Mouse (Mus musculus): Measurements from ENCODE around the gene Dazap2. TPM values are rescaled to one million over a fixed set of nuclear protein-coding genes. Genes with fewer than 3 reads are reported as not detected.

Gene Dazap2
- polyA plus RNA-seq, 1 experiment: 154 TPM

DNA sequence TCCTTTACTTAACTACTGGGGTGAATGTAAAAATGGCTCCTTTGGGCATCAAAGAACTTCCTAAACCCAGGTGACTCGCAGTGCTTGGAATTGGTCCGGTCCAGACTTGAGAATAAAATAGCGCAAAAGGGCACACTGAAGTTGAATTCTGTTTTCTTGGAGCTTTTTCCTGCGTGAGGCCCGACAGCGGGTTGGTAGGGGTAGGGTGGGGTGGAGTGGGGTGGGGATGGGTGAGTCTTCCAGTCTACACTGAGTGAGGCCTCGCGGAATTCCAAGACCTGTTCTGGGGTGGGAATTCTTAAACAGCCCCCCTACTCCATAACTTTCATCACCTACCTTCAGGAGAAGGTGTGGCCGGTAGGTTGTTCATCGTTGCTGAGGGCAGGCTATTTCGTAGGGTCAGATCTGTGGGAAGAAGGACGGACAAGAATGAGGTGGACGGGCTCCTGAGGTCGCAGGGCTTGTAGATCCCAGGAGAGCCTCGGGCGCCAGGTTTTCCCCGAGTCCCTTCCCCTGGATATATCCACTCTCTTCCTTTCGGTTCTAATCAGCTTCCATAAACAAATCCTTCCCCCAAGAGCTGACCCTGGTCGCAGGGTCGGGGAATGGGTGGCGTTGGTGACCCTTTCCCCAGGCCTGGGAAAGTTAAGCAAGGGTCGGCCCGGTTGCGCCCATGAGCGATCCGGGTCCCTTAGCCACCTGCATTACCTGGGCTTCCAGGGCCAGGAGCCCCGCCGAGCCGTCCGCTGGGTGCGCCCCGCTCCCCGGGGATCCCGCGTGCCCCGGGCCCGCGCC, 20.9 kb downstream of the Dazap2 start:
- H3K36me3 ChIP-seq (ENCODE audit: control insufficient read depth, insufficient read depth): no peaks in the 10 kb centered on the region
- no peak overlapping the region for H3K4me3 ChIP-seq
- TF ChIP-seq MYOG (IDR thresholded peaks at IDR 0.05; ENCODE audit: control insufficient read depth in 1 of 3, insufficient read depth in 1 of 3, insufficient read length in 2 of 3, low read depth in 2 of 3): no peak
- no peak overlapping the region for H3ac ChIP-seq (ENCODE audit: control insufficient read depth, insufficient read length)
- H3K79me2 ChIP-seq (ENCODE audit: control insufficient read depth, insufficient read depth): no peaks in the 10 kb centered on the region
- H3K27me3 ChIP-seq (ENCODE audit: control insufficient read depth, insufficient read depth, insufficient read length): peaks cover 30% of the 10 kb centered on the region
- peak overlapping the region; percentile 77 for H3K4me2 ChIP-seq (ENCODE audit: low read depth)

DNA sequence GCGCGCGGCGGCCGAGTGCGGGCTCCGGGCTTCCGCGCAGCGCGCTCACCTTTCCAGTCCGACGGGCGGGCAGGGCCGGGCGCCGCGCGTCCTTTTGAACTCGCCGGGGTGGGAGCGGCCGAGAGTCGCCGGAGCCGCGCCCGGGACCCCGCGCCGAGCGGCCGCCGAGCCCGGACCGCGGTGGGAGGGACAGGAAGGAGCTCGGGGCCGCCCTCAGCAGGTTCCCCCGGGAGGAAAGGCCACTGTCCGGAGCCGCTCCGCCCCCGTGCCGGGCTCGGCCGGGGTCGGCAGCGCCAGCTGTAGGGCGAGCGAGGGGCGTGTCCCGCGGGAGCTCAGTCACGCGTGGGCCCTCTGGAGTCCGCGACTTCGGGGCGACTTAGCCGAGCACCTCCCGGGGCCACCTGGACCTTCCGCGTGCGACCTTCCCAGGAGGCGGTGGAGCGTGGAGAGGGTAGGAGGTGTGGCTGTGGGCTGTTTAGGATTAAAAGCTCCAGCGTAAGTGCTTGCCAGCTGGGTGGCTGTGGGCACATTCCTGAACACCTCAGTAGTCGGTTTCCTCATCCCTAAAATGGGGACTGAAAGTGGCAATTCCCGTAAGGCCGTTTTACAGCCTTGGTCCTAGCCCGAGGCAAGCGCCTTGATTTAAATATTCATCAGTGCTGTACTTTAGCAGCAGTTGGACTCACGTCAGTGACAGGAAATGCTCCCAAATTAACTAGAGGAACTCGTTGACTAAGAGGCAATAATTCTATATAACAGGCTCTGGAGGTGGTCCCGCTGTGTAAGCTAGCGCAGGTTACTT, 21.8 kb downstream of the Dazap2 start, which contains the start of gene Smagp:
Gene Smagp, minus strand, starts transcription at position 241 of the 802 bp plus-strand sequence.
- TF ChIP-seq MYOG (IDR thresholded peaks at IDR 0.05; ENCODE audit: control insufficient read depth in 1 of 3, insufficient read depth in 1 of 3, insufficient read length in 2 of 3, low read depth in 2 of 3) (peak in 2 of 3 experiments; percentile 43 to 54), USF1 (IDR thresholded peaks at IDR 0.05; ENCODE audit: low read depth) (no peak), MYOD1 (IDR thresholded peaks at IDR 0.05; ENCODE audit: control insufficient read depth in 1 of 3, insufficient read length in 2 of 3, low read depth in 2 of 3) (peak in 1 of 3 experiments; percentile 0), POLR2AphosphoS2 (IDR thresholded peaks at IDR 0.05; ENCODE audit: insufficient read length, low read depth) (no peak)
- Histone ChIP-seq H3K79me2 (ENCODE audit: control insufficient read depth, insufficient read depth) (no peaks in the 10 kb centered on the region), H3K4me2 (ENCODE audit: low read depth) (peak within 1 kb of the TSS; percentile 77), H3ac (ENCODE audit: control insufficient read depth, insufficient read length) (no peak within 1 kb of the TSS), H3K27me3 (ENCODE audit: control insufficient read depth, insufficient read depth, insufficient read length) (peaks cover 30% of the 10 kb centered on the region), H3K36me3 (ENCODE audit: control insufficient read depth, insufficient read depth) (no peaks in the 10 kb centered on the region), H3K4me3 (no peak within 1 kb of the TSS)

DNA sequence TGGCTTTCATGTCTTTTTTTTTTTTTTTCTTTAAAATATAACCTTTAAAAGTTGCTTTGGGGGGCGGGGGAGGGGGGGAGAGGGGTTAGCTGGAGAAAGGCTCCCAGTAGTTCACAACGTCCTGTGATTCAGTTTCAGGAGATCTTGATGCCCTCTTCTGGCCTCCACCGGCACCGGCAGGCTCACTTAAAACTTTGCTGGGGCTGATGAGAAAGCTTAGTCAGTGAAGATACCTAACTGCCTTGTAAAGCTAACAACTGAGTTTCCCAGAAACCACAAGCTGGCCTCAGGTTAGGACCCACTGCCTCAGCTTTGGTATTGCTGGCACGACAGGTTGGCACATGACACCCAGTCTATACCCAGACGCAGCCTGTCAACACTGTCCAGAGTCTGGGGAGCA, 22.5 kb downstream of the Dazap2 start:
- Histone ChIP-seq H3K79me2 (ENCODE audit: control insufficient read depth, insufficient read depth) (no peaks in the 10 kb centered on the region), H3K36me3 (ENCODE audit: control insufficient read depth, insufficient read depth) (no peaks in the 10 kb centered on the region), H3K4me3 (no peak overlapping the region), H3K4me2 (ENCODE audit: low read depth) (no peak overlapping the region), H3ac (ENCODE audit: control insufficient read depth, insufficient read length) (no peak overlapping the region), H3K27me3 (ENCODE audit: control insufficient read depth, insufficient read depth, insufficient read length) (peaks cover 30% of the 10 kb centered on the region)
- no peak for TF ChIP-seq POLR2AphosphoS2 (IDR thresholded peaks at IDR 0.05; ENCODE audit: insufficient read length, low read depth)
- TF ChIP-seq CEBPB (IDR thresholded peaks at IDR 0.05; ENCODE audit: insufficient read depth, poor library complexity, severe bottlenecking): no peak
- no peak for TF ChIP-seq USF1 (IDR thresholded peaks at IDR 0.05; ENCODE audit: low read depth)
- no peak for TF ChIP-seq MYOG (IDR thresholded peaks at IDR 0.05; ENCODE audit: control insufficient read depth in 1 of 3, insufficient read depth in 1 of 3, insufficient read length in 2 of 3, low read depth in 2 of 3)
- no peak for TF ChIP-seq SRF (IDR thresholded peaks at IDR 0.05; ENCODE audit: control insufficient read depth, insufficient read length, low read depth)
- TF ChIP-seq MYOD1 (IDR thresholded peaks at IDR 0.05; ENCODE audit: control insufficient read depth in 1 of 3, insufficient read length in 2 of 3, low read depth in 2 of 3): no peak
- TF ChIP-seq POLR2A (IDR thresholded peaks at IDR 0.05; ENCODE audit: insufficient read length, low read depth): no peak

DNA sequence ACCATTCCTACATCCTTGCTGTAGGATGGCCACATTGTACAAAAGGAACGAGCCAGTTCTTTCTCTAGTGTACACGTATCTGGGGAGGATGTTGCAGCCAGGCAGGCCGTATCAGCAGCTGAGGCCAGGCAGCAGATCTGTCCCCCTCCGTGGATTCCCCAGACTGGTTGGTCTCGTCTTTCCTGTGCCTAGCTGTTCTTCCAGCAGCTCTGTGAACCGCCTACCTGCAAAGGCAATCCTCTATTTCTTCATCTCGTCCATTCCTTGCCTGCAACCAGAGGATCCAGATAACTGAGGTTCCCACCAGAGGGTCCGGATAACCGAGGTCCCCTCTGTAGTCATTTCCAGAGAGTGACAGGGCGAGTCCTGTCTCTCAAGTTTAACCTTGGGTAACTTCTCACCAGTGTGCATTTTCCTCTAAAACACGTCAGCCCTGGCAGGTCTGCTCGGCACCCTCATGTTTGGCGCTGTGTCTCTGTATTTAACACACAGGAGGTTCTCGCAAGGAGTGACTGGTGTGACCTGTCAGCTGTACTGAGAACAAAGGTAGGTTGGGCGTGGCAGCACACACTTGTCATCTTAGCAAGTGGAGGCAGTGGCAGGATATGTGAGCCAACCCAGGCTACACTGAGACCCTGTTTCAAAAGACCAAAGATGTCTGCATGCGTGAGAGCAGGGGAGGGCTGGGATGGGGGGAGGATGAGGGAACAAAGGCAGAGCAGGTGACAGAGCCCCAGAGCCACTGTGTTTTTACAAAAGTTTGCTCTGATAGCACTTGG, 25.0 kb downstream of the Dazap2 start:
- H3K79me2 ChIP-seq (ENCODE audit: control insufficient read depth, insufficient read depth): no peaks in the 10 kb centered on the region
- no peak overlapping the region for H3K4me2 ChIP-seq (ENCODE audit: low read depth)
- H3ac ChIP-seq (ENCODE audit: control insufficient read depth, insufficient read length): no peak overlapping the region
- peaks cover 29% of the 10 kb centered on the region for H3K27me3 ChIP-seq (ENCODE audit: control insufficient read depth, insufficient read depth, insufficient read length)
- TF ChIP-seq MAX (IDR thresholded peaks at IDR 0.05; ENCODE audit: low read depth) (no peak), MYOG (IDR thresholded peaks at IDR 0.05; ENCODE audit: control insufficient read depth in 1 of 3, insufficient read depth in 1 of 3, insufficient read length in 2 of 3, low read depth in 2 of 3) (no peak), POLR2AphosphoS2 (IDR thresholded peaks at IDR 0.05; ENCODE audit: insufficient read length, low read depth) (no peak)
- no peaks in the 10 kb centered on the region for H3K36me3 ChIP-seq (ENCODE audit: control insufficient read depth, insufficient read depth)
- no peak overlapping the region for H3K4me3 ChIP-seq

DNA sequence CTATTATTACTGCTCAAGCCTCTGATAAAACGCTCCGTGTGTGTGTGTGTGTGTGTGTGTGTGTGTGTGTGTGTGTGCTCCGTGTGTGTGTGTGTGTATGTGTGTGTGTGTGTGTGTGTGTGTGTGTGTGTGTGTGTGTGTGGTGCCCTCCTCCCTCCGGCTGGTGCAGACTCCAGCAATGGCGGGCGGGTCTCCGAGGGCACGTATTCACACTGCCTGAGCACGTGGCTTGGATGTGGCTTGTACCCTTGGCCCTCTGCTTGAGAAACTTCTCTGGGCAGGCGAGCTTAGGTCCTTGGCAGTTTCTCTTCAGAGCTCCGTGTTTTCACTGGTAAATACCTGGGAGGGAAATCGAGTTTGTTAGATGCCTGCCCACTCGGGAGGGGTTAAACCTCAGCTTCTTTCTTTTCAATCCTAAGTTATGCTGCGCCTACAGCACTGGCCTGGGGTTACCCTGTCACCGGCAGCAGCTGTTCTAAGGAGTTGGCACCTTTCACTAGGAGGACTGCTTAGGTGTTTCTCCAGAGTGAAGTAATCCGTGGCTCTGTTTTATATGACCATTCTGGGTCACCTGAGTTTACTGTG, 26.2 kb downstream of the Dazap2 start:
- H3K79me2 ChIP-seq (ENCODE audit: control insufficient read depth, insufficient read depth): no peaks in the 10 kb centered on the region
- no peak for TF ChIP-seq MAX (IDR thresholded peaks at IDR 0.05; ENCODE audit: low read depth)
- TF ChIP-seq USF1 (IDR thresholded peaks at IDR 0.05; ENCODE audit: low read depth): no peak
- no peak for TF ChIP-seq E2F4 (IDR thresholded peaks at IDR 0.05; ENCODE audit: insufficient read depth)
- no peak for TF ChIP-seq CEBPB (IDR thresholded peaks at IDR 0.05; ENCODE audit: insufficient read depth, poor library complexity, severe bottlenecking)
- no peak for TF ChIP-seq REST (IDR thresholded peaks at IDR 0.05; ENCODE audit: insufficient read depth, insufficient read length)
- H3K36me3 ChIP-seq (ENCODE audit: control insufficient read depth, insufficient read depth): no peaks in the 10 kb centered on the region
- no peak overlapping the region for H3ac ChIP-seq (ENCODE audit: control insufficient read depth, insufficient read length)
- H3K4me3 ChIP-seq: no peak overlapping the region
- H3K4me2 ChIP-seq (ENCODE audit: low read depth): peak overlapping the region; percentile 39
- H3K27me3 ChIP-seq (ENCODE audit: control insufficient read depth, insufficient read depth, insufficient read length): peaks cover 27% of the 10 kb centered on the region

All from myocyte (in vitro differentiated cells).